Mouse (Mus musculus): ENCODE measurements around the gene Mindy1.

Mindy1 gene

GRCm38 (mm10) chr3:95281216-95282126 lies at the start of gene Mindy1, which contains the start of gene Prune1:
Gene Mindy1, plus strand, starts transcription at chr3:95281345.
Gene Prune1, minus strand, starts transcription at chr3:95282076.
- DNase-seq (ENCODE audit: low read depth, low spot score): peak; percentile 99

DNA sequence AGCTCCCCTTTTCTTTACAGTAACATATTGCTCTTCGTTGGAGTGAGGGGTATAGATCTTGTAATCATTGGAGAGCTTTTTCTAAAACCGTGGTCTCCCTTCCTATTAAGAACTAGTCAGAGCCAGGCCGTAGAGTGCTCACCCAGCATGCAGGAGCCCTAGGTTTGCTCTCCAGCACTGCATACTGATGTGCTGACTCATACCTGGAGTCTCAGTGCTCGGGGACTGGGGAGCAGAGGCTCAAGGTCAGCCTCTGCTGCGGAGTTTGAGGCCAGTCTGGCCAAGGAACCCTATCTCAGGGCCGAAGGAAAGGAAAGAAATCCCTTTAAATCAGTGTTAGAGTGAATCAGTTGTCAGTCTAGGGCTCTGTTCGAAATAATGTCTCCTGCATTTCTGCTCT lies 48.4 kb upstream of the Mindy1 start:
- peak; percentile 46 for DNase-seq (ENCODE audit: low read depth, low spot score)

DNA sequence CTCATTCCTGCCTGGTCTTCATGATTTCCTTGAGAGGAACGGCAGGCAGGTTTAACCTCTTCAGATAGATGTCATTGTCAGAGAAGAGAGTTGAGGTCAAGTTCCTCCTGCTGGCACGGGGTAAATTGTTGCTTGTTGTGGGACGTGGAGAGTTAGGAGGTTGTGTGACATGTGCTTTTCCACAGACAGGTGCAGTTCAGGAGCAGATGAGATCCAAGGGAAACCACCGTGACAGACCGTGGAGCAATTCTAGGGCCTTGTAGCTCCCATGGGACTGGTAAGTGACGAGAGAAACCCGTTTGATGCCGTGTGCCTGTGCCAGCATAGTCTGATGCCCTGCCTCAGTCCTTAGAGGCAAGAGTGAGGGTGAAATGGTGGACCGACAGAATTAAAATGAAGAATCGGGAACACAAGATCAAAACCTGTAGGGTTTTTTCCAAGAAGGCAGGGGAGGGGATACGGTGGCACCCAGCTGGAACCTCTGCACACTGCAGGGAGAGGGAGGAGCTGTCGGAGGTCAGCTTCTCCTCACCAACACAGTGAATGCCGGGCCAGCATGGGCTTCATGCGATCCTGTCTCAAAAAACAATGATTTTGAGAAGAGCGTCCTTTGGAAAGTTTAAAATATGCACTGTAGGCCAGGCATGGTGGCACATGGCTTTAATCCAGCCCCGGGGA lies 47.7 kb upstream of the Mindy1 start:
- DNase-seq (ENCODE audit: low read depth, low spot score): no peak

- DNase-seq (ENCODE audit: low read depth, low spot score): peak; percentile 21
Measured at GRCm38 (mm10) chr3:95235386-95236301, 45.5 kb upstream of the Mindy1 start.

DNA sequence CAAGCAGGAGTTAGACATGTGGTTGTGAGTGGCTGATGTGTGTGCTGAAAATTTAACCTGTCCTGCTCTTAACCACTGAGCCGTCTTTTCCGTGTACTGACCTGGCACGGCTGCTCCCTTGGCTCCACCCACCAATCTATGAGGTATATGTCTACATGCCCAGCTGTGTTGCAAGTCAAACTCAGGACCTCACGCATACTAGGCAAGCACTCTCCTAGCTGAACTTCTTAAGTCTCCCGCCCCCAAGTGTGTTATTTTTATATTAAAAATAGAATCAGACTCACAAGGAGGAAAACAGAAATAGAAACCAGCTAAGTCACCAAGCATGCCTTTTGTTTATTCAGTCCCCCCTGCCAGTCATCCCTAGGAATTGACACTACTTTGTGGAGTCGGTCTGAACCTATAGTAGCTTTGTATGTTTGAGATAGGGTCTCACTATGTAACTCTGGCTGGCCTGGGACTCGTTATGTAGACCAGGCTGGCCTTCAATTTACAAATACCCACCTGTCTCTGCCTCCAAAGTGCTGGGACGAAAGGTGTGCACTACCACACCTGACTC lies 43.5 kb upstream of the Mindy1 start:
- no peak for DNase-seq (ENCODE audit: low read depth, low spot score)

- DNase-seq (ENCODE audit: low read depth, low spot score): peak; percentile 56
Measured at GRCm38 (mm10) chr3:95239022-95239421, 42.1 kb upstream of the Mindy1 start.

- DNase-seq (ENCODE audit: low read depth, low spot score): peak; percentile 22
Measured at GRCm38 (mm10) chr3:95239971-95240370, 41.2 kb upstream of the Mindy1 start.

DNA sequence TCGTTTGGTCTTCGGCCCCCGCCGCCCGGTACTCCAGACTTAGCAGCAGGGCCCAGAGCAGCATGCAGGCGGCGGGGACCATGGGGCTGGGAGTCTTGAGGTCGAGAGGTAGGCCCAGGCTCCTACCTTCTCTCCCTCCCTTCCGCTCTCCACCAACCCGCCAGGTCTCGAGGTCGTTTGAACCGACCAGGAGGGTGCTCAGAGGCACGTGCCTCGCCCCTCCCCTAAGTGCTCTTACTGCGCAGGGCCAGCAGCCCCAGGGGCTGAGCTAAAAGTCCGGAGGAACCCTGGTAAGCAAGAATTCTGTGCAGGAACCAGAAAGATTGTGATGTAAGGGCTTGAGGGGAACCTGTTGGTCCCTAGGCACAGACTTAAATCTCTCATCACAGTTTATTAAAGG lies 40.2 kb upstream of the Mindy1 start:
- peak; percentile 80 for DNase-seq (ENCODE audit: low read depth, low spot score)

GRCm38 (mm10) chr3:95241498-95241897 lies 39.6 kb upstream of the Mindy1 start, which contains the start of gene Gm128:
Gene Gm128, minus strand, starts transcription at chr3:95241598.
- no peak for DNase-seq (ENCODE audit: low read depth, low spot score)

DNA sequence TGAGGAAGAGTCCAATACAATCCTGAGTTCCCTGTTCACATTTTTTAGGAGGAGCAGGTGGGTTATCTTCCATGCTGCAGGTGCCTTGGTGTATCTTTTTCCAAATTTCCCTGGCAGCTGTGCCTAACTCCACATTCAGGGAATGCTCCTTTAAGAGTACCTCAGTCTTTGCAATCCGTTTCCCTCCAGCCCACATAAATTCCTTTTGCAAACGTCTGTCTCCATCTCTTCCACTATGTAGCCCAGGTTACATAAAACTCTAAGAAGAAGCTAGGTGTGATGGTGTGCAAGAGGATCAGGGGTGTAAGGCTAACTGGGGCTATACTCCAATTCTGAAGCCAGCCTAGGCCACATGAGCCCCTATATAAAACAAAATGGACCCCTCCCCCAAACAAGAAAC lies 38.1 kb upstream of the Mindy1 start:
- DNase-seq (ENCODE audit: low read depth, low spot score): no peak

DNA sequence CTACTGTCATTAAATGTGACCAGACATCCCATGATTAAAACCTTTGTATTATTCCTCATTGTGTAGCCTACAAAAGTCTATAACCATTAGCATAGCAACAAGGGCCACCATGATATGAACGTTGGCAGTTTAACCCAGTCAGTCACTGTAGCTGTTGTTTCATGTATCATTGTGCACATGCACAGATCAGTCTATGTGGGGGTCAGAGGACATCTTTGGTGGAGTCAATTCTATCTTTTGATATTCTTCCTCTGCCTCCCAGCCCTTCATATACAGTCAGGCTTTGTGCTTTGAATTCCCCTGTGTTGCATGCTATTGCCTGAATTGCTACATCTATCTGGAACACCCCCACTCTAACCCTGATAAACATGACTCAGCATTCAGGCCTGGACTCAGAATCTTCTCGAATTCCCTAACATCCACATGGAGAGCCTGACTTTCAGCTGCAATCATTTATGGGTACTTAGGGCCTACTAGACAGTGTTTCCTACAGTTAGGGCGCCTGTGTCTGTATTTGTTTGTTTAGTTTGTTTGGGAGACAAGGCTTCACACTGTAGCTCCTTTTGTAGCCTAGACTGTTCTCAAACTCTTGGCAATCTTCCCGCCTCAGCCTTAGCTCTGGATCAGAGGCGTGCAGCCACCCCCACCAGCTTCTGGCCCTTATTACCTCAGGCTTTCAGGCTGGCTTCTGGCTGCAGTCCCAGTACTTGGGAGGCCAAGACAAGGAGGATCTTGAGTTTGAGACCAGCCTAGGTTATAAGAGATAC lies 34.5 kb upstream of the Mindy1 start:
- no peak for DNase-seq (ENCODE audit: low read depth, low spot score)

DNA sequence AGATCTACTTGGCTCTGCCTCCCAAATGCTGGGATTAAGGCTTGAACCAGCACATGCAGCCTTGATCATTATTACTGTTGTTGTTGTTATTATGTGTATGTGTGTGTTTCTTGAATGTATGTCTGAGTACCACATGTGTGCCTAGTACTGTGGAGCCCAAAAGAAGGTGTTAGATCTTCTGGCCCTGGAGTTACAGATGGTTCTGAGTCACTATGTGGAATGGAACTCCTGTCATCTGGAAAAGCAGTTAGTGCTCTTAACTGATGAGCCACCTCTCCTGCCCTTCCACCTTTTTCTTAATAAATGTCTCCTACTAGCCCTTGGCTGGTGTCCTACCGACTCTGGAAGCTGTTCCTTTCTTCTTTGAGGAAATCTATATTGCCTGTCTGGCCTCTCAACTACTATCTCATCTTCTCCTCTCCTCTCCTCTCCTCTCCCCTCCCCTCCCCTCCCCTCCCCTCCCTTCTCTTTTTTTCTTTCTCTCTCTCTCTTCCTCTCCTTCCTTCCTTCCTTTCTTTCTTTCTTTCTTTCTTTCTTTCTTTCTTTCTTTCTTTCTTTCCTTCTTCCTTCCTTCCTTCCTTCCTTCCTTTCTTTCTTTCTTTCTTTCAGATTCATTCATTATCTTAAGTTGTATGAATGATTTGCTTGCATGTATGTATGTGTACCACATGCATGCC lies 33.3 kb upstream of the Mindy1 start:
- DNase-seq (ENCODE audit: low read depth, low spot score): no peak

DNA sequence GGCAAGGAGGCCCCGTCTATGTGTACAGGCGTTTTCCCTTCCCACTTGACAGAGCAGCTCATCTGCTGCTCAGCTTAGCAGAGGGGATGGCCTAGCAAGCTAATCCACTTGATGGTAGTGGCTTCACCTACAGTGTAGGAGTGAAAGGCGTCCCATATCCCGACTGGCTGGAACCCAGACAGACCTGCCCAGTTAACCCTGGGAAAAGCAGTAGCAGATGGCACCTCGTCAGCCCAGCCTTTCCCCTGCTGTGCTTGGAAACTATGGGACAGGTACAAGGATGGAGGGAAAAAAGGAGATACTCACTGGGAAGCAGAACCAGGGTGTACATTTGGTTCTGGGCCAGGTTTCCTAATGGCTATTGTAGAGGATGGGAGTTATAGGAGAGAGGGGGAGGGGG lies 30.8 kb upstream of the Mindy1 start:
- DNase-seq (ENCODE audit: low read depth, low spot score): no peak

DNA sequence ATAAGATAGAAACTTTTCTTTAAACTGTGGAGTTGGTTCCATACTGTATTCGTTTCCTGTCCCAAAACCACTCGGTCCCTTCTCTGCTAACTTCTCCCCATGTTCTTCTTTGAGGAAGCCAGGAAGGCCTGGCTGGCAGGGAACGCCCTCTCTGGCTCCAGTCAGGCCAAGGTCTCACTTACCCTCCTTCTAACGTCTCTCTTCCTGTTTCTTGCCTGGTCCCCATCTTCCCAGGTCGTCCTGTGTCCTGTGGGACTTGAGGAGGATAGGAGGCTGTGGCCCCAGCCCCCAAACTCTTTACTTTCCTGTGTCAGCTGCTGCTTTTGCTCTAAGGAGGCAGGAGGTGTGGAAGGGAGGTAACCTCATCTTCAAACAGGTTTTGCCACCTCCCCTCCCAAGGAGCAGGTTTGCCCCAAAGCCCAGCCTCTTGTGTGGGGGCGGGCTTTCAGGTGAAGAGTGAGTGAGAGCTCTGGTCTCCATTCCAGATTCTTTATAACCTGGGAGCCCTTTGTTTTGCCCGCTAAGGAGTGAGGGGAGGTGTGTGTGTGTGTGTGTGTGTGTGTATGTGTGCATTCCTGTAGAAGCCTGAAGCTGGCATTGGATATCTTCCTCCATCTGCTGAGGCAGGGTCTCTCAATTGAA lies 30.2 kb upstream of the Mindy1 start, which contains the start of gene Bnipl:
Gene Bnipl, minus strand, starts transcription at position 411 of the 642 bp plus-strand sequence.
- no peak for DNase-seq (ENCODE audit: low read depth, low spot score)

GRCm38 (mm10) chr3:95256931-95257330 lies 24.2 kb upstream of the Mindy1 start:
- no peak for DNase-seq (ENCODE audit: low read depth, low spot score)

GRCm38 (mm10) chr3:95261975-95262374 lies 19.2 kb upstream of the Mindy1 start:
- DNase-seq (ENCODE audit: low read depth, low spot score): no peak

DNA sequence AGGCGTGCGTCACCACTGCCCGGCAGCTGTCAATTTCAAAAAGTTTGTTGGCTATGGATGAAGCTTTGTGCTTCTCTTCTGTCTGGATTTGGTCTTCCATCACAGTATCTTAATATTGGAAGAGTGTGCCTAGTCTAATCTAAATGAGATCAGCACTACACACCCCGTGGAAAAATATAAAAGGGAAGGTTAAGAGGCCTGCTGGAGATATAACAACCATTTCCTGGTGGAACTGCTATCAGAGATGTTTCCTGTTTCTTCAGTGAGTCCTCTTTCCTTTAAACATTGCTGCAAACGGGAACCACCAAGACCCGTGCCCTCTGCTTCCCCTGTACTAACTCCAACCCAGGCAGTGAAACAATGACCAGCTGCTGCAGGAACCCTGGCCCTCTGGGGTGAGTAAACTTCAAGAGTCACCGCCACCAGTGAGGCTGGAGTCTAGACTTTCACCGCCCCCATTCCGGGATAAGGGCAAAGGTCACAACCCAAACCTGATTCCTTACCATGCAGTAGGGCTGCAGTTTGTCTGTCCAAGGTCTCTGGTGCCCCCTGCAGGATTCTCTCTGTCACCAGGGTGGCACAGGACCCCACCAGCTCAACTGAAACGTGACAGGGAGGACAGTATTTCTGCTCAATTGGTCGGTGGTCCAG lies 17.9 kb upstream of the Mindy1 start:
- DNase-seq (ENCODE audit: low read depth, low spot score): peak; percentile 91

- DNase-seq (ENCODE audit: low read depth, low spot score): no peak
Measured at GRCm38 (mm10) chr3:95264724-95265123, 16.4 kb upstream of the Mindy1 start.

- DNase-seq (ENCODE audit: low read depth, low spot score): no peak
Measured at GRCm38 (mm10) chr3:95266052-95266451, 15.1 kb upstream of the Mindy1 start.
